ENCODE assay signal across 28 mouse cellular contexts in genomic region chrX:10558625-10559024, GRCm38 (mm10).
DNase-seq lines count a peak whose midpoint lies in the region; ATAC-seq and TF ChIP-seq lines count a peak whose summit lies in the region.
"Had no signal": no experiment of that assay in that cellular context is flagged by ENCODE, and none has a peak within 500 bp of the region (broad histone marks: within the 10 kb centered on the region; RNA-seq: fewer than 3 reads in every experiment).

No protein-coding gene starts in this region.

- H3K36me3 ChIP-seq in forebrain, embryonic 14.5 days (ENCODE audit: control insufficient read depth, insufficient read depth, low read length), result no peaks in the 10 kb centered on the region
- no peaks in the 10 kb centered on the region for H3K36me3 ChIP-seq in forebrain, embryonic 13.5 days (ENCODE audit: poor library complexity, severe bottlenecking)
- H3K36me3 ChIP-seq: embryonic facial prominence, embryonic 10.5 days; embryonic facial prominence, embryonic 13.5 days; heart, embryonic 10.5 days; heart, embryonic 13.5 days; hindbrain, embryonic 15.5 days; intestine, embryonic 15.5 days; kidney, embryonic 15.5 days had no signal

- intact Hi-C loops in gastrocnemius, adult 2 months (cut with DNase I), result loop anchor here (5.0 kb wide), 1 partner anchor 56 kb away; no protein-coding TSS in a partner anchor
- intact Hi-C loops in gastrocnemius, postnatal 36 days (cut with DNase I), result no loop called here

- peak; percentile 24 to 27 for DNase-seq in cerebellum, adult 18-20 months
- DNase-seq in forebrain, embryonic 14.5 days (ENCODE audit: low spot score), result peak; percentile 14
- DNase-seq in gastrocnemius, adult 2 months, result no peak
- DNase-seq in gastrocnemius, postnatal 36 days, result no peak
- DNase-seq in heart, adult 9 months (ENCODE audit: low spot score in 2 of 2), result no peak
- DNase-seq: adrenal gland, adult 8-10 months; adrenal gland, postnatal 25 days; cerebellum, adult 8-10 months; cerebellum, postnatal 14 days; embryo, embryonic 11 days; gastrocnemius, postnatal 10 days; heart, adult 11 months; heart, postnatal 14 days; heart, postnatal 4 days; kidney, adult 11 months; kidney, adult 8-10 months had no signal

- no peaks in the 10 kb centered on the region for H3K9me3 ChIP-seq in forebrain, embryonic 14.5 days (replicated peaks; ENCODE audit: control insufficient read depth, low read length)
- no peaks in the 10 kb centered on the region for H3K9me3 ChIP-seq in forebrain, embryonic 13.5 days (replicated peaks)
- H3K9me3 ChIP-seq: embryonic facial prominence, embryonic 10.5 days; embryonic facial prominence, embryonic 13.5 days; heart, embryonic 10.5 days; heart, embryonic 13.5 days; hindbrain, embryonic 15.5 days; intestine, embryonic 15.5 days; kidney, embryonic 15.5 days had no signal

- no peak overlapping the region for H3K9ac ChIP-seq in forebrain, embryonic 14.5 days (ENCODE audit: low read length)
- H3K9ac ChIP-seq in forebrain, embryonic 13.5 days, result no peak overlapping the region
- H3K9ac ChIP-seq: embryonic facial prominence, embryonic 13.5 days; heart, embryonic 13.5 days; hindbrain, embryonic 15.5 days; intestine, embryonic 15.5 days; kidney, embryonic 15.5 days had no signal

- ATAC-seq in cerebellum, adult (ENCODE audit: insufficient number of reproducible peaks, low FRiP score, low TSS enrichment), result no peak
- ATAC-seq in forebrain, embryonic 14.5 days, result no peak
- no peak for ATAC-seq in forebrain, embryonic 13.5 days
- ATAC-seq: activated CD4-positive, CD25-positive, alpha-beta regulatory T cell, adult 4 months; intestine, embryonic 15.5 days had no signal

- TF ChIP-seq CTCF in gastrocnemius, adult 2 months (IDR thresholded peaks at IDR 0.05), result no peak
- TF ChIP-seq CTCF in bone marrow macrophage, adult 2 months (IDR thresholded peaks at IDR 0.05; ENCODE audit: low read depth, low read length), result no peak

- no peak overlapping the region for H3K27ac ChIP-seq in forebrain, embryonic 14.5 days (ENCODE audit: low read depth, low read length)
- H3K27ac ChIP-seq in forebrain, embryonic 13.5 days, result no peak overlapping the region
- peak overlapping the region; percentile 32; the same call in 1 of the 2 replicates for H3K27ac ChIP-seq in gastrocnemius, adult 2 months
- peak overlapping the region; percentile 74 for H3K27ac ChIP-seq in bone marrow macrophage, adult 2 months (ENCODE audit: insufficient read depth, low read depth, low read length)
- H3K27ac ChIP-seq: embryonic facial prominence, embryonic 10.5 days; embryonic facial prominence, embryonic 13.5 days; heart, embryonic 10.5 days; heart, embryonic 13.5 days; hindbrain, embryonic 15.5 days; intestine, embryonic 15.5 days; kidney, embryonic 15.5 days had no signal

- 77% methylated on average over 2 of the region's 2 CpGs for WGBS in forebrain, embryonic 14.5 days
- WGBS in forebrain, embryonic 13.5 days, result 62% methylated on average over 2 of the region's 2 CpGs

- H3K4me2 ChIP-seq in forebrain, embryonic 14.5 days (ENCODE audit: low read length), result no peak overlapping the region
- H3K4me2 ChIP-seq in forebrain, embryonic 13.5 days, result no peak overlapping the region
- H3K4me2 ChIP-seq: embryonic facial prominence, embryonic 13.5 days; heart, embryonic 13.5 days; hindbrain, embryonic 15.5 days; intestine, embryonic 15.5 days; kidney, embryonic 15.5 days had no signal

- no peak for TF ChIP-seq POLR2A in bone marrow macrophage, adult 2 months (IDR thresholded peaks at IDR 0.05; ENCODE audit: borderline replicate concordance, low read depth, low read length)

- H3K27me3 ChIP-seq in forebrain, embryonic 14.5 days (replicated peaks; ENCODE audit: control insufficient read depth, insufficient read depth, low read length), result no peaks in the 10 kb centered on the region
- H3K27me3 ChIP-seq in forebrain, embryonic 13.5 days, result no peaks in the 10 kb centered on the region
- H3K27me3 ChIP-seq: embryonic facial prominence, embryonic 13.5 days; heart, embryonic 13.5 days; hindbrain, embryonic 15.5 days; intestine, embryonic 15.5 days; kidney, embryonic 15.5 days had no signal

- H3K4me1 ChIP-seq in forebrain, embryonic 14.5 days (ENCODE audit: control insufficient read depth, insufficient read depth, low read length), result no peaks in the 10 kb centered on the region
- 0 out of 2 replicates have a peak, but pooled peaks cover 7% of the 10 kb centered on the region for H3K4me1 ChIP-seq in forebrain, embryonic 13.5 days
- H3K4me1 ChIP-seq in bone marrow macrophage, adult 2 months (ENCODE audit: control insufficient read depth, insufficient read depth, low read length), result peaks cover 7% of the 10 kb centered on the region
- H3K4me1 ChIP-seq: embryonic facial prominence, embryonic 10.5 days; embryonic facial prominence, embryonic 13.5 days; heart, embryonic 10.5 days; hindbrain, embryonic 15.5 days; intestine, embryonic 15.5 days; kidney, embryonic 15.5 days had no signal

- no peak overlapping the region for H3K4me3 ChIP-seq in forebrain, embryonic 14.5 days (ENCODE audit: low read depth, low read length)
- no peak overlapping the region for H3K4me3 ChIP-seq in forebrain, embryonic 13.5 days
- H3K4me3 ChIP-seq in gastrocnemius, adult 2 months, result no peak overlapping the region
- no peak overlapping the region for H3K4me3 ChIP-seq in bone marrow macrophage, adult 2 months (ENCODE audit: insufficient read depth, low read length)
- H3K4me3 ChIP-seq: embryonic facial prominence, embryonic 10.5 days; embryonic facial prominence, embryonic 13.5 days; erythroblast, embryonic 14.5 days; heart, embryonic 10.5 days; heart, embryonic 13.5 days; hindbrain, embryonic 15.5 days; intestine, embryonic 15.5 days; kidney, embryonic 15.5 days had no signal

Comparison
In these comparisons a context has a peak if more than half of its experiments do, and no peak if none do; other contexts are left out.
1. DNase-seq: peak in cerebellum, adult 18-20 months (2 of 2) and forebrain, embryonic 14.5 days (single experiment); none in gastrocnemius, adult 2 months (single experiment), gastrocnemius, postnatal 36 days (0 of 2) and heart, adult 9 months (0 of 2).
2. H3K27ac ChIP-seq: peak in gastrocnemius, adult 2 months (single experiment) and bone marrow macrophage, adult 2 months (single experiment); none in forebrain, embryonic 14.5 days (single experiment) and forebrain, embryonic 13.5 days (single experiment).